Mouse (Mus musculus) C2C12 (cell line): ENCODE data around the gene Chchd2. TPM values are rescaled to one million over a fixed set of nuclear protein-coding genes. Genes with fewer than 3 reads are reported as not detected.

Experiments used
- H3K27me3 ChIP-seq: one replicate; pipeline ENCODE4 v1.6.1; 2011; ENCODE audit not compliant: control insufficient read depth, insufficient read depth, insufficient read length
- H3K36me3 ChIP-seq: one replicate; pipeline ENCODE4 v1.6.1; 2011; ENCODE audit not compliant: control insufficient read depth, insufficient read depth
- H3K4me3 ChIP-seq: one replicate; pipeline ENCODE4 v1.5.1; 2011; ENCODE audit warnings: mild to moderate bottlenecking, control low read depth; ENCODE audit not compliant: poor library complexity, insufficient read depth, severe bottlenecking
- H3K79me2 ChIP-seq: one replicate; pipeline ENCODE4 v1.6.1; 2011; ENCODE audit not compliant: control insufficient read depth, insufficient read depth
- H3K79me3 ChIP-seq: one replicate; pipeline ENCODE4 v1.6.1; 2011; ENCODE audit warnings: low read depth, control low read depth
- H3ac ChIP-seq: one replicate; pipeline ENCODE3; 2011; ENCODE audit warnings: low read depth; ENCODE audit not compliant: control insufficient read depth, insufficient read length
- CEBPB ChIP-seq: IDR thresholded peaks from one replicate; pipeline ENCODE4 v1.6.1; 2011; ENCODE audit warnings: low read depth, mild to moderate bottlenecking, control low read depth, moderate library complexity
- CTCF ChIP-seq: IDR thresholded peaks from one replicate; pipeline ENCODE4 v1.5.1; 2011; ENCODE audit not compliant: control insufficient read depth, insufficient read depth, insufficient read length
- FOSL1 ChIP-seq: IDR thresholded peaks from one replicate; pipeline ENCODE4 v1.8.0; 2011; ENCODE audit warnings: mild to moderate bottlenecking, low read length; ENCODE audit not compliant: poor library complexity, insufficient read depth, severe bottlenecking
- MAX ChIP-seq: IDR thresholded peaks from one replicate; pipeline ENCODE4 v1.6.1; 2011; ENCODE audit warnings: mild to moderate bottlenecking, control low read depth
- MYOD1 ChIP-seq: IDR thresholded peaks from one replicate; pipeline ENCODE4 v1.6.1; 2011; ENCODE audit warnings: low read depth; ENCODE audit not compliant: control insufficient read depth, insufficient read length
- MYOG ChIP-seq: IDR thresholded peaks from one replicate; pipeline ENCODE4 v1.6.1; 2011; ENCODE audit not compliant: control insufficient read depth, insufficient read length; ENCODE audit errors: extremely low read depth
- USF1 ChIP-seq: IDR thresholded peaks from one replicate; pipeline ENCODE4 v1.6.1; 2011; ENCODE audit warnings: low read depth, mild to moderate bottlenecking, control low read depth, moderate library complexity
- polyA plus RNA-seq: library from polyadenylated mRNA; unstranded; fragments of >200 nt; fragmentation: generic; extraction: Trizol; gene quantifications from one replicate; pipeline ENCODE4 v1.2.1, GENCODE M21; 2012; ENCODE audit warnings: missing spikeins

Gene Chchd2
- polyA plus RNA-seq, 1 experiment = 856 TPM

DNA sequence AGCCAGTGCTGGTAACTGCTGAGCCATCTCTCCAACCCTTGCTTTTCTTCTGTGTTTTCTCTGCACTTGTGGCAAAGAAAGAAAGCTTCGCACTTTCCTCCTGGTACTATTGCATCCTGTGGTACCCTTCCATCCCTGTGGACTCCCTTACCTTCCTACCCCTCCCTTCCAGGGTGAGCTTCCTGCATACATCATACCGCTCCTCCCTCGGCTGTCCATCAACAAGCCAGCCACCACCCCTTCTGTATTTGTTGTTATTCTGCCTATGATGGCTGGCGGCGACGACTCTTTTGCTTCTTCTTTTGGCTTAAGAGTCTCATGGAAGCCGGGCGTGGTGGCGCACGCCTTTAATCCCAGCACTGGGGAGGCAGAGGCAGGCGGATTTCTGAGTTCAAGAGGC is 12.2 kb downstream of the Chchd2 start:
- Histone ChIP-seq H3K4me3 (no peak overlapping the region), H3K79me2 (no peaks in the 10 kb centered on the region), H3K36me3 (no peaks in the 10 kb centered on the region), H3ac (no peak overlapping the region), H3K27me3 (no peaks in the 10 kb centered on the region), H3K79me3 (no peaks in the 10 kb centered on the region)
- no peak for TF ChIP-seq FOSL1
- TF ChIP-seq CEBPB = no peak
- TF ChIP-seq MAX = no peak
- no peak for TF ChIP-seq CTCF
- no peak for TF ChIP-seq USF1
- TF ChIP-seq MYOG = no peak
- no peak for TF ChIP-seq MYOD1

GRCm38 (mm10) chr5:129873942-129874341 is 13.3 kb downstream of the Chchd2 start:
- Histone ChIP-seq H3K4me3 (no peak overlapping the region), H3K79me2 (no peaks in the 10 kb centered on the region), H3K36me3 (no peaks in the 10 kb centered on the region), H3K79me3 (no peaks in the 10 kb centered on the region), H3K27me3 (no peaks in the 10 kb centered on the region), H3ac (no peak overlapping the region)
- TF ChIP-seq CEBPB = no peak
- TF ChIP-seq FOSL1 = no peak
- TF ChIP-seq USF1 = no peak
- no peak for TF ChIP-seq MAX
- TF ChIP-seq CTCF = no peak
- no peak for TF ChIP-seq MYOD1
- no peak for TF ChIP-seq MYOG

GRCm38 (mm10) chr5:129871238-129871637 is 16.0 kb downstream of the Chchd2 start:
- Histone ChIP-seq H3K79me3 (no peaks in the 10 kb centered on the region), H3K27me3 (no peaks in the 10 kb centered on the region), H3K36me3 (no peaks in the 10 kb centered on the region), H3ac (no peak overlapping the region), H3K4me3 (no peak overlapping the region), H3K79me2 (no peaks in the 10 kb centered on the region)
- TF ChIP-seq USF1 = no peak
- no peak for TF ChIP-seq MYOG
- no peak for TF ChIP-seq MYOD1
- TF ChIP-seq CTCF = no peak
- TF ChIP-seq FOSL1 = no peak
- TF ChIP-seq MAX = no peak
- TF ChIP-seq CEBPB = no peak

DNA sequence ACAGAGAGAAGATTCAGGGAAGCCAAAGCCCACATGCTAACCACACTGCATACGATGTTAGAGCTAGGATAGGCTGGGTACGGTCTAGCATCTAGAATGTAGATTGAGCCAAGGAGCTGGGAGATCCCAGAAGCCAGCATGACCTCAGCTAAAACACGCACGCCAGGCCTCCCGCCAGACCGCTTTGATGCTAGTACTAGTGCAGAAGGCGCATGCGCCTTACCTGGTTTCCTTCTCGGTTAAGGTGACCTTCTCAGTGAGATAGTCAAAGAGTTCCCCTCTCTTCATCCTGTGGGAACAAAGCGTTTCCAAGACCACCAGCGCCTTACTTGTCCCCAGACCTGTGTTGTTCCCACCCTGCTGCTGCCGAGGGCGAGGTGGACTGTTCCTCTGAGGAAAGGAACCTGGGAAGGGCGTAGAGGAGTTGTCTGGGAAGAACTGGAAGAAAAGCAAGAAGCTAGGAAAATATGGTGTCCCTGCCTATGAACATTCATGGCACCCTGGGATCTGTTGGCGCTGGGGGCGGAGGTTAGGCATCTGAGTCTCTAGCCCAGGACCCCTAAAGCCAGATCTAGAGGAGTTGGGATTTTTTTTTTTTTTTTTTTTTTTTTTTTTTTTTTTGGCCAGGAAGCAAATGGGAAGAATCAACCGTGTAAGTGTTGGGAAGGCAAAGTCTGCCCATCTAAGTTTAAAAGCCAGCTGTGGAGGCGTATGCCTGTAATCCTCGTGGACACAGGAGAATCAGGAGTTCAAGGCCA is 17.9 kb downstream of the Chchd2 start:
- H3K4me3 ChIP-seq = no peak overlapping the region

DNA sequence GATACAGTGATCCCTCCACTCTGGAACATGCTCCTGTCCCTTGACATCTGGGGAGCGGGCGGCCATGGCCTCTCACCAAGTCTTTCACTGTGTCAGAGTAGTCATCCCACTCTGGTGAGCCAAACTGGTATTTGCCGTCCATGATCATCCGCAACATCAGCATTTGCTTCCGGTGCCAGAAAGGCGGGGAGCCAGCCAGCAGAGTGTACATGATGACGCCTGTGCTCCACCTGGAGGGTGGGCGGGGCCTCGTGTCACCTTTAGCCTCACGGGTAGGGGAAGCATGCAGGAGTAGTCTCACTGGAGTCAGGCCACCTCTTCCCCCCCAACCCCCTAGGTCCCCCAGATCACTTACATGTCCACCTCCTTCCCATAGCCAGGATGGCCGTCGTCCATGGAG is 21.4 kb downstream of the Chchd2 start:
- no peaks in the 10 kb centered on the region for H3K79me3 ChIP-seq
- TF ChIP-seq CTCF (no peak), MYOG (no peak), CEBPB (no peak), FOSL1 (no peak), USF1 (no peak), MAX (no peak), MYOD1 (no peak)
- no peak overlapping the region for H3K4me3 ChIP-seq
- H3K27me3 ChIP-seq = no peaks in the 10 kb centered on the region
- H3K36me3 ChIP-seq = no peaks in the 10 kb centered on the region
- no peak overlapping the region for H3ac ChIP-seq
- H3K79me2 ChIP-seq = no peaks in the 10 kb centered on the region

More for the DNA sequence above, 17.9 kb downstream of the Chchd2 start:
- TF ChIP-seq CEBPB (no peak), FOSL1 (no peak), MAX (no peak), MYOG (no peak), CTCF (no peak), MYOD1 (no peak), USF1 (no peak)
- Histone ChIP-seq H3K27me3 (no peaks in the 10 kb centered on the region), H3K36me3 (no peaks in the 10 kb centered on the region), H3K79me3 (no peaks in the 10 kb centered on the region), H3K79me2 (no peaks in the 10 kb centered on the region), H3ac (no peak overlapping the region)

DNA sequence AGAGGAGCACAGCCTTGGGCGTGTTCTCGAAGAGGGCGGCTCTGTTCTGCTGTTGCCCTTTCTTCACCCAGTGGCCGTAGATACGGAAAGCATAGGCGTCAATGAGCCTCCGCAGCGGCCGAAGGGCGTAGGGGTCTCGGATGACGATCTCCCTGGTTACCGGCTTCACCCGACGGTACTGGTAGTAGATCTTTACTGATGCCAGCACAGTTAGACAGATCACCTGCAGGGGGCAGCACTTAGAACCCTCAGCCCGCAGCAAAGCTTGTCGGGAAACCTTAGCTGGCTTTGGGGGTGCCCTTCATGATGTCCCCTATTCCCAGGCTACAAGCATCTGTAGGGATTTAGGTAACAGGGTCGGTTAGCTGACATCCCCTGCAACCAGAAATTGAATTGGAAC is 22.8 kb downstream of the Chchd2 start:
- Histone ChIP-seq H3K27me3 (no peaks in the 10 kb centered on the region), H3K4me3 (no peak overlapping the region), H3K79me2 (no peaks in the 10 kb centered on the region), H3K36me3 (no peaks in the 10 kb centered on the region), H3K79me3 (no peaks in the 10 kb centered on the region), H3ac (no peak overlapping the region)
- TF ChIP-seq MYOD1 (no peak), FOSL1 (no peak), USF1 (no peak), MAX (no peak), CTCF (no peak), CEBPB (no peak), MYOG (no peak)

GRCm38 (mm10) chr5:129862325-129862724 is 24.9 kb downstream of the Chchd2 start:
- TF ChIP-seq MYOG = no peak
- H3K4me3 ChIP-seq = no peak overlapping the region
- H3K79me3 ChIP-seq = no peaks in the 10 kb centered on the region
- no peaks in the 10 kb centered on the region for H3K79me2 ChIP-seq
- no peaks in the 10 kb centered on the region for H3K27me3 ChIP-seq
- no peak overlapping the region for H3ac ChIP-seq
- peaks cover 5% of the 10 kb centered on the region for H3K36me3 ChIP-seq
